In the genomic region with DNA sequence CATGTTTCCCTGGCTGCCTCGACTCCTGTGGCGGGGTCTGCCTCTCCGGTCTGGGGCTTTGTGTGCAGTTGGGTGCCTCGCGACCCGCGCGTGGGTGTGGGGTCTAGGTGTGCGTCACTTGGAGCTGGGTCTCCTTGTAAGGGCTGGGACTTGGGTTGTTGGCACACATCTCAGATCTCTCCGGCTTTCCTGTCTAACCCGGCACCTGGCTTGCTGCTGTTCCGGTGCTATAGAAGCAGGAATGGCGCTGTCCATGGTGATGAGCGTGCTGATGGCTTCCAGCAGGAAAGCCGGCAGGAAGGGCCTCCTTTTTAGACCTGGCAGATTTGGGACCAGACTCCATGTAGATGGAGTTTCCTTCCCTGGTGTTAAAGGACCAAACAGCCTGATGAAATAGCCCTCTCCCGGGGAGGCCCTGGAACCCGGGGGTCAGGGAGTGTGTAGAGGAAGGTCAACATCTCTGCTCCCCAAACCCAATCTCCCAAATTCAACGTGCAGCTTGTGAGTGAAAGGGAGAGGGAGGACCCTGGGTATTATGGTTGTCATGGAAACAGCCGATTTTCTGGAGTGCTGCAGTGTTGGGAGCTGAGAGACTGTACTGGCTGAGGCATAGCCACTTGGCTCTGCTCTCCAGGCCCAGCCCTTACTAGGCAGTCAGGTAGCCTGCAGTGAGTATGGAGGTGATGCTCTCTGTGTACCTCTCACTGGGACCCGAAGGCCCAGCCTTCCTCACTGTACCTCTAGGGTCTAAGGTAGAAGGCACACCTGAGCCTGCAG, we compare ENCODE assay signal across 9 mouse cellular contexts. TPM values are rescaled to one million over a fixed set of nuclear protein-coding genes. Genes with fewer than 3 reads are reported as not detected.
DNase-seq lines count a peak whose midpoint lies in the region; ATAC-seq and TF ChIP-seq lines count a peak whose summit lies in the region.
"Had no signal": no experiment of that assay in that cellular context is flagged by ENCODE, and none has a peak within 500 bp of the region (broad histone marks: within the 10 kb centered on the region; RNA-seq: fewer than 3 reads in every experiment).

No protein-coding gene starts in this region.

- H3K4me1 ChIP-seq in forebrain, embryonic 12.5 days, result peaks cover 83% of the 10 kb centered on the region
- H3K4me1 ChIP-seq in hindbrain, embryonic 15.5 days (replicated peaks), result peaks cover 75% of the 10 kb centered on the region
- H3K4me1 ChIP-seq in stomach, postnatal 0 days (replicated peaks; ENCODE audit: control insufficient read depth, insufficient read depth), result peaks cover 4% of the 10 kb centered on the region; the same call in 1 of the 2 replicates

- H3K36me3 ChIP-seq in forebrain, embryonic 12.5 days (replicated peaks), result peaks cover 15% of the 10 kb centered on the region
- H3K36me3 ChIP-seq in hindbrain, embryonic 15.5 days, result peaks cover 22% of the 10 kb centered on the region
- no peaks in the 10 kb centered on the region for H3K36me3 ChIP-seq in stomach, postnatal 0 days (ENCODE audit: control insufficient read depth, insufficient read depth, low read length)

- H3K27me3 ChIP-seq in forebrain, embryonic 12.5 days, result peaks cover 26% of the 10 kb centered on the region
- H3K27me3 ChIP-seq in hindbrain, embryonic 15.5 days, result no peaks in the 10 kb centered on the region
- peaks cover 16% of the 10 kb centered on the region; the same call in 1 of the 2 replicates for H3K27me3 ChIP-seq in stomach, postnatal 0 days (ENCODE audit: control insufficient read depth, insufficient read depth, low read length)

- no peak for TF ChIP-seq CTCF in stomach, postnatal 0 days (IDR thresholded peaks at IDR 0.05; ENCODE audit: low read depth)

- TF ChIP-seq EP300 in stomach, postnatal 0 days (optimal IDR thresholded peaks at IDR 0.05), result no peak

- peak; percentile 28; the same call in 1 of the 2 replicates for ATAC-seq in frontal cortex, adult (ENCODE audit: low TSS enrichment)
- peak; percentile 52 for ATAC-seq in forebrain, embryonic 12.5 days (ENCODE audit: low FRiP score)
- ATAC-seq in hindbrain, embryonic 15.5 days (ENCODE audit: low FRiP score, low read depth), result peak; percentile 24; the same call in 1 of the 2 replicates
- 0 out of 2 replicates have a peak, but pooled peaks have one; percentile 36 for ATAC-seq in megakaryocyte-erythroid progenitor cell, adult 5-6 weeks (replicated peaks; ENCODE audit: low FRiP score, low TSS enrichment, poor library complexity, severe bottlenecking)
- peak; percentile 30; the same call in 1 of the 2 replicates for ATAC-seq in stomach, postnatal 0 days (ENCODE audit: low FRiP score, low TSS enrichment)

- peak overlapping the region; percentile 53 for H3K4me3 ChIP-seq in forebrain, embryonic 12.5 days (replicated peaks)
- peak overlapping the region; percentile 98 for H3K4me3 ChIP-seq in hindbrain, embryonic 15.5 days
- peak overlapping the region; percentile 23 for H3K4me3 ChIP-seq in stomach, postnatal 0 days (ENCODE audit: low read depth, low read length)

- H3K27ac ChIP-seq in forebrain, embryonic 12.5 days, result peak overlapping the region; percentile 87
- H3K27ac ChIP-seq in hindbrain, embryonic 15.5 days (replicated peaks), result peak overlapping the region; percentile 89
- H3K27ac ChIP-seq in stomach, postnatal 0 days (replicated peaks), result no peak overlapping the region

- H3K4me2 ChIP-seq in forebrain, embryonic 12.5 days, result peak overlapping the region; percentile 97
- peak overlapping the region; percentile 95 for H3K4me2 ChIP-seq in hindbrain, embryonic 15.5 days
- peak overlapping the region; percentile 48 for H3K4me2 ChIP-seq in stomach, postnatal 0 days (replicated peaks; ENCODE audit: low read depth)

- H3K9ac ChIP-seq in forebrain, embryonic 12.5 days, result peak overlapping the region; percentile 67
- peak overlapping the region; percentile 54 for H3K9ac ChIP-seq in hindbrain, embryonic 15.5 days
- H3K9ac ChIP-seq in stomach, postnatal 0 days (ENCODE audit: low read length), result no peak overlapping the region

- 4% methylated on average over 20 of the region's 20 CpGs for WGBS in forebrain, embryonic 12.5 days
- WGBS in hindbrain, embryonic 15.5 days, result 5% methylated on average over 20 of the region's 20 CpGs
- 2% methylated on average over 20 of the region's 20 CpGs for WGBS in stomach, postnatal 0 days

- DNase-seq in frontal cortex, postnatal 25 days (ENCODE audit: low spot score in 2 of 2), result no peak
- peak; percentile 66 for DNase-seq in adrenal gland, adult 2 months
- peak; percentile 67 to 90 for DNase-seq in left cerebral cortex, postnatal 14 days (ENCODE audit: low spot score in 2 of 2)
- DNase-seq in stomach, postnatal 0 days (ENCODE audit: low spot score), result peak; percentile 83

- H3K9me3 ChIP-seq in forebrain, embryonic 12.5 days, result no peaks in the 10 kb centered on the region
- no peaks in the 10 kb centered on the region for H3K9me3 ChIP-seq in hindbrain, embryonic 15.5 days
- no peaks in the 10 kb centered on the region for H3K9me3 ChIP-seq in stomach, postnatal 0 days (ENCODE audit: control insufficient read depth, low read length)

- intact Hi-C loops in left cerebral cortex, postnatal 14 days (cut with DNase I), result loop anchor here (5.0 kb wide), 2 partner anchors 75 to 335 kb away; no protein-coding TSS in a partner anchor

RNA-seq across cellular contexts. Expression of a gene that starts 40.1 kb away (rescaled TPM):
- total RNA-seq in adrenal gland, adult 2 months (2021), result under 1 TPM; 0.37 to 0.45 TPM
- polyA plus RNA-seq in adrenal gland, adult 2 months (2012; rRNA removed), result 0.11 and 0.32 TPM in 2 replicates
- polyA plus RNA-seq in forebrain, embryonic 12.5 days (2016; fragmentation: Nextera tagmentation; extraction: Ambion mirVana), result not detected in 2 replicates
- not detected in 2 replicates for polyA plus RNA-seq in hindbrain, embryonic 15.5 days (2015; fragmentation: Nextera tagmentation; extraction: Ambion mirVana)
- under 1 TPM; 0.20 to 0.44 TPM for total RNA-seq in left cerebral cortex, postnatal 14 days (2021)
- total RNA-seq in megakaryocyte-erythroid progenitor cell, adult 5-6 weeks (2014; fragmentation: Nextera tagmentation), result not detected in 2 replicates
- total RNA-seq in megakaryocyte-erythroid progenitor cell, adult 5-6 weeks (2017), result not detected in 2 replicates
- polyA plus RNA-seq in stomach, postnatal 0 days (2015; fragmentation: Nextera tagmentation; extraction: Ambion mirVana), result not detected in 2 replicates
- total RNA-seq: left cerebral cortex, adult 18-20 months had no signal

Comparison
In these comparisons a context has a peak if more than half of its experiments do, and no peak if none do; other contexts are left out.
1. DNase-seq: peak in adrenal gland, adult 2 months (single experiment), left cerebral cortex, postnatal 14 days (2 of 2) and stomach, postnatal 0 days (single experiment); none in frontal cortex, postnatal 25 days (0 of 2).
2. H3K4me3 ChIP-seq: peak in every context shown above with its lines; median percentile 98 in hindbrain, embryonic 15.5 days; 53 in forebrain, embryonic 12.5 days; 23 in stomach, postnatal 0 days.
3. Peak in every context shown above with its lines, with median percentiles within 50 percentile points of each other: ATAC-seq and H3K4me2 ChIP-seq.